Mouse (Mus musculus) thymus, adult 2 months (tissue): Measurements from ENCODE around the gene Cnpy4.

ENCODE experiments used
- CTCF ChIP-seq: fragments of 200-500 bp; IDR thresholded peaks from 2 replicates; pipeline ENCODE4 v1.5.1; 2012; ENCODE audit warnings: mild to moderate bottlenecking, control low read depth, low read length, moderate library complexity, borderline replicate concordance; ENCODE audit not compliant: control insufficient read depth, poor library complexity, insufficient read depth; ENCODE audit errors: extremely low read depth
- POLR2A ChIP-seq: fragments of 200-500 bp; IDR thresholded peaks from 2 replicates; pipeline ENCODE4 v1.6.1; 2012; ENCODE audit warnings: mild to moderate bottlenecking, low read length, control low read depth, moderate library complexity; ENCODE audit not compliant: control insufficient read depth, poor library complexity, insufficient read depth; ENCODE audit errors: extremely low read depth

DNA sequence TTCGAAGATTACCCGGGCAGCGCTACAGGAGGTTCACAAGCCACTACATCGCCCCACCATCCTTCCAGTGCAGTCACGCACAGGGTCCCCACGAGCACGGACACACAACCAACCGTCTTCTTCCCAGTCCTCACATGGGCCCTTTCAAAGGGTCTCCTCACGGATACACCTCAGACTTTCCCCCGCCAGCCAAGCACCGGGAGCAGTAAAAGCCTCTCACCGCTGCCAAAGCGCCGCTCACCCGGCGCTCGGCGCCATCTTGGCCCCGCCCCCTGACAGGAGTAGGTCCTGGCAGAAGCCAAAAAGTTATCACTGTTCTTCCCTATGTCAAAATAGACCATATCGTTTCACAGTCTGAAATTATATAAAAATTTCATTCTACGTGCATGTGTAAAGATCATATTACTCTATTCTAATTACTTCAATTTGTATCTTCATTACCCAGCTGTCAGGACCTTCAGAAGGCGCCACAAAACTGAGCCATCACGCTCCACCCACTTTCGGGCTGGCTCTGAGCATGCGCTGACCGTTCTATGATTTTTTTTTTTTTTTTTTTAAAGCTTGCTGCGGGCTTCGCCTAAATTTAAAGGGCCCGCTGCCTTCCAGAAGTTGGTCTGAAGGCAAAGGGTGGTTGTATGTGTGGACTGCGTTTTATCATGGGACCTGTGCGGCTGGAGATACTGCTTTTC is at the start of gene Cnpy4, which contains the start of gene Taf6:
- TF ChIP-seq POLR2A, result peak; percentile 98
- 0 out of 2 replicates have a peak, but pooled peaks have one; percentile 34 for TF ChIP-seq CTCF
